Mouse (Mus musculus): ENCODE results near the gene Sv2a. TPM values are rescaled to one million over a fixed set of nuclear protein-coding genes. Genes with fewer than 3 reads are reported as not detected.
A peak's percentile ranks its signal among the peaks of the same experiment; 100 is the strongest.

The Sv2a gene
- total RNA-seq, 1 experiment: 7.2 TPM

- Histone ChIP-seq H3K27ac (ENCODE audit: insufficient read depth, low read depth, low read length, poor library complexity, severe bottlenecking) (no peak overlapping the region), H3K4me3 (ENCODE audit: insufficient read depth in 1 of 2, low read depth in 1 of 2, low read length in 2 of 2, poor library complexity in 1 of 2, severe bottlenecking in 1 of 2) (no peak overlapping the region), H3K9ac (ENCODE audit: insufficient read depth, low read depth, low read length, poor library complexity, severe bottlenecking) (no peak overlapping the region), H3K4me1 (ENCODE audit: control insufficient read depth in 2 of 2, insufficient read depth in 2 of 2, low read length in 2 of 2, poor library complexity in 1 of 2) (peaks cover 0 to 3% of the 10 kb centered on the region in 2 experiments; a peak in 1 of 4 replicates), H3K9me3 (ENCODE audit: control insufficient read depth, insufficient read depth, low read depth, low read length) (no peaks in the 10 kb centered on the region), H3K36me3 (ENCODE audit: control insufficient read depth, insufficient read depth, low read length, poor library complexity, severe bottlenecking) (no peaks in the 10 kb centered on the region)
- no peak for TF ChIP-seq CHD2 (IDR thresholded peaks at IDR 0.05; ENCODE audit: low read depth, low read length)
- TF ChIP-seq HCFC1 (IDR thresholded peaks at IDR 0.05; ENCODE audit: borderline replicate concordance, insufficient read depth, low read length): no peak
- no peak for TF ChIP-seq ZC3H11A (IDR thresholded peaks at IDR 0.05; ENCODE audit: borderline replicate concordance, low read depth, low read length)
- no peak for TF ChIP-seq MAFK (IDR thresholded peaks at IDR 0.05; ENCODE audit: insufficient read depth, low read depth, low read length)
- no peak for TF ChIP-seq ZNF384 (IDR thresholded peaks at IDR 0.05; ENCODE audit: low read depth, low read length)
- in situ Hi-C loops (cut with MboI; ENCODE audit: low sequenced_read_pairs in 2 of 2, unreplicated experiment in 2 of 2): no loop called here
- DNase-seq (ENCODE audit: low read depth, low spot score): no peak
Observed at GRCm38 (mm10) chr3:96199731-96200130, 18.8 kb downstream of the Sv2a start.

GRCm38 (mm10) chr3:96207819-96208218 is 26.9 kb downstream of the Sv2a start:
- TF ChIP-seq ZC3H11A (IDR thresholded peaks at IDR 0.05; ENCODE audit: borderline replicate concordance, low read depth, low read length): no peak
- no peak for TF ChIP-seq ZNF384 (IDR thresholded peaks at IDR 0.05; ENCODE audit: low read depth, low read length)
- no peak for TF ChIP-seq HCFC1 (IDR thresholded peaks at IDR 0.05; ENCODE audit: borderline replicate concordance, insufficient read depth, low read length)
- no peak for TF ChIP-seq CHD2 (IDR thresholded peaks at IDR 0.05; ENCODE audit: low read depth, low read length)
- TF ChIP-seq MAFK (IDR thresholded peaks at IDR 0.05; ENCODE audit: insufficient read depth, low read depth, low read length): no peak
- in situ Hi-C loops (cut with MboI; ENCODE audit: low sequenced_read_pairs in 2 of 2, unreplicated experiment in 2 of 2): no loop called here
- Histone ChIP-seq H3K9me3 (ENCODE audit: control insufficient read depth, insufficient read depth, low read depth, low read length) (no peaks in the 10 kb centered on the region), H3K36me3 (ENCODE audit: control insufficient read depth, insufficient read depth, low read length, poor library complexity, severe bottlenecking) (no peaks in the 10 kb centered on the region), H3K27ac (ENCODE audit: insufficient read depth, low read depth, low read length, poor library complexity, severe bottlenecking) (no peak overlapping the region), H3K9ac (ENCODE audit: insufficient read depth, low read depth, low read length, poor library complexity, severe bottlenecking) (no peak overlapping the region), H3K4me3 (ENCODE audit: insufficient read depth in 1 of 2, low read depth in 1 of 2, low read length in 2 of 2, poor library complexity in 1 of 2, severe bottlenecking in 1 of 2) (no peak overlapping the region), H3K4me1 (ENCODE audit: control insufficient read depth in 2 of 2, insufficient read depth in 2 of 2, low read length in 2 of 2, poor library complexity in 1 of 2) (peaks cover 0 to 2% of the 10 kb centered on the region in 2 experiments; a peak in 1 of 4 replicates)
- DNase-seq (ENCODE audit: low read depth, low spot score): no peak

- DNase-seq (ENCODE audit: low read depth, low spot score): no peak
- in situ Hi-C loops (cut with MboI; ENCODE audit: low sequenced_read_pairs in 2 of 2, unreplicated experiment in 2 of 2): no loop called here
- Histone ChIP-seq H3K9me3 (ENCODE audit: control insufficient read depth, insufficient read depth, low read depth, low read length) (no peaks in the 10 kb centered on the region), H3K9ac (ENCODE audit: insufficient read depth, low read depth, low read length, poor library complexity, severe bottlenecking) (no peak overlapping the region), H3K27ac (ENCODE audit: insufficient read depth, low read depth, low read length, poor library complexity, severe bottlenecking) (no peak overlapping the region), H3K4me3 (ENCODE audit: insufficient read depth in 1 of 2, low read depth in 1 of 2, low read length in 2 of 2, poor library complexity in 1 of 2, severe bottlenecking in 1 of 2) (no peak overlapping the region), H3K4me1 (ENCODE audit: control insufficient read depth in 2 of 2, insufficient read depth in 2 of 2, low read length in 2 of 2, poor library complexity in 1 of 2) (peaks cover 0 to 2% of the 10 kb centered on the region in 2 experiments; a peak in 1 of 4 replicates), H3K36me3 (ENCODE audit: control insufficient read depth, insufficient read depth, low read length, poor library complexity, severe bottlenecking) (no peaks in the 10 kb centered on the region)
- TF ChIP-seq HCFC1 (IDR thresholded peaks at IDR 0.05; ENCODE audit: borderline replicate concordance, insufficient read depth, low read length) (no peak), ZC3H11A (IDR thresholded peaks at IDR 0.05; ENCODE audit: borderline replicate concordance, low read depth, low read length) (no peak), MAFK (IDR thresholded peaks at IDR 0.05; ENCODE audit: insufficient read depth, low read depth, low read length) (no peak), ZNF384 (IDR thresholded peaks at IDR 0.05; ENCODE audit: low read depth, low read length) (no peak), CHD2 (IDR thresholded peaks at IDR 0.05; ENCODE audit: low read depth, low read length) (no peak)
Observed at GRCm38 (mm10) chr3:96209242-96209641, 28.3 kb downstream of the Sv2a start.

- in situ Hi-C loops (cut with MboI; ENCODE audit: low sequenced_read_pairs in 2 of 2, unreplicated experiment in 2 of 2): no loop called here
- Histone ChIP-seq H3K9ac (ENCODE audit: insufficient read depth, low read depth, low read length, poor library complexity, severe bottlenecking) (peak overlapping the region; percentile 77), H3K4me1 (ENCODE audit: control insufficient read depth in 2 of 2, insufficient read depth in 2 of 2, low read length in 2 of 2, poor library complexity in 1 of 2) (peaks cover 0 to 3% of the 10 kb centered on the region in 2 experiments; a peak in 2 of 4 replicates), H3K27ac (ENCODE audit: insufficient read depth, low read depth, low read length, poor library complexity, severe bottlenecking) (peak overlapping the region; percentile 83), H3K4me3 (ENCODE audit: insufficient read depth in 1 of 2, low read depth in 1 of 2, low read length in 2 of 2, poor library complexity in 1 of 2, severe bottlenecking in 1 of 2) (peak overlapping the region; percentile 59 to 68), H3K9me3 (ENCODE audit: control insufficient read depth, insufficient read depth, low read depth, low read length) (no peaks in the 10 kb centered on the region), H3K36me3 (ENCODE audit: control insufficient read depth, insufficient read depth, low read length, poor library complexity, severe bottlenecking) (no peaks in the 10 kb centered on the region)
- TF ChIP-seq HCFC1 (IDR thresholded peaks at IDR 0.05; ENCODE audit: borderline replicate concordance, insufficient read depth, low read length) (no peak), CHD2 (IDR thresholded peaks at IDR 0.05; ENCODE audit: low read depth, low read length) (peak; percentile 14; the same call in 1 of the 2 replicates), ZC3H11A (IDR thresholded peaks at IDR 0.05; ENCODE audit: borderline replicate concordance, low read depth, low read length) (0 out of 2 replicates have a peak, but pooled peaks have one; percentile 3)
- no peak for DNase-seq (ENCODE audit: low read depth, low spot score)
Observed at GRCm38 (mm10) chr3:96219191-96219641, 38.3 kb downstream of the Sv2a start.

All from ES-E14 (cell line).